Mouse (Mus musculus) spleen, adult 18-20 months (tissue): Measurements from ENCODE around the gene Zfp113.

Experiments
- DNase-seq, 2 experiments: peaks; one replicate each; pipeline ENCODE4 v3.0.0; 2022; ENCODE audit warnings: mixed read lengths in 2 of 2

Zfp113 gene

DNA sequence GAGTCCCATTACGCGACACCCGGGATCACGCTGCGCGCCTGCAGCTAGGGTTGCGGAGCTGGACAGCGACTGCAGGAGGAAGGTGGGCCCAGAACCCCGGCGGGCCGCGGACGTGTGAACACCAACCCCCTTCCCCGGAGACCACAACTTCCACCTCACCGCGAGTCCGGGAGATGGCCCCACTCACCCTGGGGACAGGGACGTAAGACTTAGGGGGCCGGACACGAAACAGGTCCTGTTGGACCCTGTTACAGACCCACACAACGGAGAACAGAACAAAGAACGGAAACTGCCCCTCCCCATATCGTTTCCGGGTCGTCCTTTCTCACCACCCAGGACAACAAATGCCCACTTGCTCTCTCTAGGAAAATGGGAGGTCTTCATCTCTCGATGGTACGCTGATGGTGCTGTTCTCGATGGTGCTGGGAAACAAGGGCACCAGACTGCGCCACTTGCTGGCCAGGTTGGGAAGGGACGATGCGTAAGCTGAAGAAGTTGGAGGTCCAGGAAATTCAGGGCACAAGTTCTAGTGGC is at the start of gene Zfp113:
TSS of gene Zfp113 (minus strand) at position 302 of the 534 bp plus-strand sequence.
- DNase-seq: peak; percentile 71 to 77

- DNase-seq: no peak
Observed at GRCm38 (mm10) chr5:138202086-138202485, 46.5 kb upstream of the Zfp113 start.

DNA sequence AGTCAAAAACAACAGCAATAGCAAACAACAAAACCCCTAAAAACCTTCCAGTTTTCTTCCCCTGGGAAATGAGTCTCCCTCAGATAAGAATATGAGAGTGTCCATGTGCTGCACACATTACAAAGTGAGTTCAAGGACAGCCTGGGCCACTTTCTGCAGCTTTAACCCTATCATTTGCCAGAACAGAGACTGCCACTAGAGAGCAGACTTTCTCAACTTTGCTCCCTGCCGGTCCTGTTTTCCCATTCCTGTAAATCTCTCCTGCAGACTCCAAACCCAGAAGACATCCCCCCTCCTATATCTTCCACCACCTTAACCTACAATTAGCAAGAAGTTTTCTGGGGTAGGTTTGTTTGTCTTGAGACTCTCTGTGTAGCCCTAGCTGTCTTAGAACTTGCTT is 44.0 kb upstream of the Zfp113 start:
- no peak for DNase-seq

GRCm38 (mm10) chr5:138195463-138195862 is 39.9 kb upstream of the Zfp113 start:
- DNase-seq: no peak

DNA sequence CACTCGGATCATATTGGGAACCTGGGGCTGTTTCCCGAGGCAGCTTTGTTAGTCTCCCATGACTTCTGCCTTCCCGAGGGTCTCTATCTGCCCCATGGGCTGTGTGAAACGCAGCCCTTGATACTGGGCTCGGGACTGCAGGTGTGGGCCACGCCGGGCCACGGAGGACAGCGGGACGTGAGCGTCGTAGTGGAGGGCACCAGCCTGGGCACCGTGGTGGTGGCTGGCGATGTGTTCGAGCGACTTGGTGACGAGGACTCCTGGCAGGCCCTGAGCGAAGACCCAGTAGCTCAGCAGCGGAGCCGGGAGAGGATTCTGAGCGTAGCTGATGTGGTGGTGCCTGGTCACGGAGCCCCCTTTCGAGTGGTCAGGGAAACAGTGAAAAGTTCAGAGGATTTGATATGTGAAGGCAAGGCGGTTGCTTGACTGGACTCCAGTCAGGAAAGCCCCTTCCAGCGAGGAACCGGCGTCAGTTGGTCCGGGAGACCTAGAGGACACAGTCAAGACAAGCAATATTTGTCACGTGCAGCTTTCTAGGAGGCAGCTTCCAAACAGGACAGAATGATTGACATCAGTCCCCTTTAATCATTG is 39.3 kb upstream of the Zfp113 start:
- peak in 1 of 2 experiments; percentile 30 for DNase-seq

DNA sequence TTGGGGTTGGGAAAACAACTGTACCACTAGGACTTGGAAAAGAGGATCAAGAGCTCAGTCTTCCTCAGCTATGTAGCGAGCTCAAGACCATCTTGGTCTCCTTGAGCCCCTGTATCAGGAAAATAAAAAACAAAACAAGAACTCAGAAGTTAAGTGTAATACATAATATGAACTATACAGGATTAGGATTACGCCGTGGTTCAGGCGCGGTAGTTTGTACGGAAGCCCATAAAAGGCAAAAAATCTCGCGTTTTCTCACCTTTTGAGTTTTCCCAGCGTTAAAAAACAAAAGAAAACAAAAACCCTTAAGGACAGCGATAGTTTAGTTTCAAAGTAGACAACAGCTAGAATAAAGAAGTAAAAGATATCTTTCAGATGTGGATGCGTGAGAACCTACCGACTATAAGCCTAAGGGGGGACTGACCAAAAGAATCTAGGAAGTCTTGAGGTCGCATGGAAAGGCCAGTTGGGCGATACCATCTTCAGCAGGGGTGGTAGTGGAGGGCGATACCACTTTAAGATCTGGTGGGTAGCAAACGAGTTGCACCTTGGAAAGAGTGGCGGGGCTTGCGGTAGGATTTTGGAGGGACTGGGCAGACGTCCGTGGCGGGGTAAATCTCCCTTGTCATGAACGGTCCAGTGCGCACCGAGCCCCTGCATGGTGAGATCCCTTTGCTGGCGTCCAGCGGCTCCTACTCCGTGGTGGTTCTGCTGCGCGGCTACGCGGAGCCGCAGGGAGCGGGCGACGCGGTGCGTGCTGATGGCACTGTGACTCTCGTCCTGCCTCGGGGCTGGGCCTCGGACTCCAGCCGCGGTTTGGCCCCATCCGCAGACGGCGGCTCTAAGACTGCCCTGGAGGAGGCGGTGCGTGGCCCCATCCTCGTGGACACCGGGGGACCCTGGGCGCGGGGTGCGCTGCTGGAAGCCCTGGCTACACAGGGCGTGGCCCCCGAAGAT is 38.5 kb upstream of the Zfp113 start, which contains the start of gene Mblac1:
TSS of gene Mblac1 (plus strand) at position 544 of the 957 bp plus-strand sequence.
- peak; percentile 56 to 76 for DNase-seq

DNA sequence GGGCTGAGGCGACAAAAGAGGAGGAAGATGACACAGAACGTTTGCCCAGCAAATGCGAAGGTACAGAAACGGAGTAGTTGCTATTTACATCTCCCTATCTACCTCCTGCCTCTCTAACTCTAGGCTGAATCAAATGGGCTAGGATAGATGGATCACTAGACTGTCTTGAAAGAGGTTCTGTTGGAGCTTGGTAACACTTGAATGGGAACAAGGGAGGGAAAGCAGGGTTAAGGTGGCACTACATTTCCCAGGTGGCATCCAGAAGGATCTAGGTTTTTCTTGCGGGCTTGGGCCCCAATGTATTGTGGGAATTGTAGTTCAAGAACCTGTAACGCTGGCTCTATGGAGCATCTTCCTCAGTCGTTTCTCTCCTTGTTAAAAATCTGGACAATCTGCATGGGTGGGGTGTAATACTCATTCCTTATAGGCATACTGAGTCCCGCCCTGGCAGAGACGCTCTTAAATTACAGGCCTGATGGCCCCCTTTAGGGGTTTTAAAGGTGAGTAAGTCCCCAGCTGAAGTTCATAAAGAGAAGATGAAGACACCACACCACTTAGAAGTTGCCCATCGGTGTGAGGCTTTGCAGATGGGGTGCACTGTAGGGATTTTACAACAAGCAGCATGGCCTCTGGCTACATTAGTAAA is 32.2 kb upstream of the Zfp113 start:
- DNase-seq: peak; percentile 22 to 57

DNA sequence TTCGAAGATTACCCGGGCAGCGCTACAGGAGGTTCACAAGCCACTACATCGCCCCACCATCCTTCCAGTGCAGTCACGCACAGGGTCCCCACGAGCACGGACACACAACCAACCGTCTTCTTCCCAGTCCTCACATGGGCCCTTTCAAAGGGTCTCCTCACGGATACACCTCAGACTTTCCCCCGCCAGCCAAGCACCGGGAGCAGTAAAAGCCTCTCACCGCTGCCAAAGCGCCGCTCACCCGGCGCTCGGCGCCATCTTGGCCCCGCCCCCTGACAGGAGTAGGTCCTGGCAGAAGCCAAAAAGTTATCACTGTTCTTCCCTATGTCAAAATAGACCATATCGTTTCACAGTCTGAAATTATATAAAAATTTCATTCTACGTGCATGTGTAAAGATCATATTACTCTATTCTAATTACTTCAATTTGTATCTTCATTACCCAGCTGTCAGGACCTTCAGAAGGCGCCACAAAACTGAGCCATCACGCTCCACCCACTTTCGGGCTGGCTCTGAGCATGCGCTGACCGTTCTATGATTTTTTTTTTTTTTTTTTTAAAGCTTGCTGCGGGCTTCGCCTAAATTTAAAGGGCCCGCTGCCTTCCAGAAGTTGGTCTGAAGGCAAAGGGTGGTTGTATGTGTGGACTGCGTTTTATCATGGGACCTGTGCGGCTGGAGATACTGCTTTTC is 31.6 kb upstream of the Zfp113 start, which contains the start of the genes Taf6 and Cnpy4:
TSS of gene Taf6 (minus strand) at position 502 of the 689 bp plus-strand sequence.
TSS of gene Cnpy4 (plus strand) at position 536 of the 689 bp plus-strand sequence.
- DNase-seq: peak; percentile 69 to 78

DNA sequence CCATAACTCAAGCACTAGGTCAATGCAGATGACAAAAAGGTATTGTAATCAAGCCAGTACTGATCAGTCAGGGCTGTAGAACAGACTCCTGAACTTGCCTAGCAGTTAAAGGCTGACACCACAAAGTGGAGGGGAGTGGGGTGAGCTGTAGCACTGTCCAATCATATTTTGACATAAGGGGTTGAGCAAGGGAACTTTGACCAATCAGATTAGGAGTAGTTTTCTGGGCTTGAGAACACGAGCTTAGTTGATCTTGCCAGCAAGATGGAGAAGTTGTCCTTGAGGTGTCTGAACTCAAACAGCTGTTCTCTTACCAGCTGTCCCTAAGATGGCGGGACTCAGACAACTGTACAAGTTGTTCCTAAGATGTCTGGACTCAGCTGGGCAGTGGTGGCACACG is 17.7 kb upstream of the Zfp113 start:
- DNase-seq: no peak

- DNase-seq: peak; percentile 88 to 89
Observed at GRCm38 (mm10) chr5:138171695-138172491, 16.3 kb upstream of the Zfp113 start, which contains the start of the genes Ap4m1 and Mcm7. Gene Ap4m1, plus strand, starts transcription at chr5:138172002. Gene Mcm7, minus strand, starts transcription at chr5:138172422.

- DNase-seq: peak; percentile 89 to 91
Observed at GRCm38 (mm10) chr5:138170936-138171561, 15.5 kb upstream of the Zfp113 start.

DNA sequence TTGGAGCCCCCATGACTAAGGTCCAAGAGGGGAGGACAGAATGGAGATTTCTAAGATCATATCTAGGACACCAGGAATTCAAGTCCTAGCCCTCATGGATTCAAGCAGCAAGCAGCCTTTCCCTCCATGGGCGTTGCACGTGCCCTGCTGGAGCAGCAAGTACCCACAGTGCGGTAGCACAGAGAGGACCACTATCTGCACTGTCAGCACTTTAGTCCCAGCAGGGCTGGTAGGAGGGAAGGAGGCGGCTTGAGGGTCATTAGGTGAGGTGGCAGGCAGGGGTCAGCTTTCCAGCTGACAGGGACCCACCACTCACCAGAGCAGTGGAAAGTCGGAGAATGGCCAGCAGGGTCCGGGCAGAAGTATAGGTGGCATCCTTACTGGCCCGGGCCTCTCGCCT is 10.1 kb upstream of the Zfp113 start:
- no peak for DNase-seq

DNA sequence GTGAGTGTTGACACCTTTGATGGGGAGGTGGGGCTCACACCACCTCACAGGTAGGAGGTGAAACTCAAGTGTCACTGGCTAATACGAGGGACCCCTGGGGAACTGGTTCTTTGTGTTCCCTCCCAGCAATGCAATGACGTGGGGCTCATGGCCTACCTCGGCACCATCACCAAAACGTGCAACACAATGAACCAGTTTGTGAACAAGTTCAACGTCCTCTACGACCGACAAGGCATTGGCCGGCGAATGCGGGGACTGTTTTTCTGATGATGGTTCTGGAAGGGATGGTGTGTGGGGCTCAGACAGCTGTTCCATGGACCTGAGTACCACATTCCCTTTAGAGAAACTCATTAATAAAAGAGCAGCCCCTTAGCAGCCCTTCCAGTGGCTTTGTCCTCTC is 8.1 kb upstream of the Zfp113 start:
- DNase-seq: no peak

DNA sequence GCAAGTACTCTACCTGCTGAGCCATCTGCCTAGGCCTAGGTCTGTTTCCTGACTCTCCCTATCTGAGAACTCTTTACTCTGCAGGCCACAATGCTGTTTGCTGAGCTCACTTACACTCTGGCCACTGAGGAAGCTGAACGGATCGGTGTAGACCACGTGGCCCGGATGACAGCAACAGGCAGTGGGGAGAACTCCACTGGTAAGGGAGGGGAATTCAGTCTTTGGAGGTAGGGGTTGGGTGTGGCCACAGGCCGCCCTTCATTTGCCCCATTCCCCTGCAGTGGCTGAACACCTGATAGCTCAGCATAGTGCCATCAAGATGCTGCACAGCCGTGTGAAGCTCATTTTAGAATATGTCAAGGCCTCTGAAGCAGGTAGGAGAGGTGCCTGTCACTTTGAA is 7.5 kb upstream of the Zfp113 start:
- no peak for DNase-seq

DNA sequence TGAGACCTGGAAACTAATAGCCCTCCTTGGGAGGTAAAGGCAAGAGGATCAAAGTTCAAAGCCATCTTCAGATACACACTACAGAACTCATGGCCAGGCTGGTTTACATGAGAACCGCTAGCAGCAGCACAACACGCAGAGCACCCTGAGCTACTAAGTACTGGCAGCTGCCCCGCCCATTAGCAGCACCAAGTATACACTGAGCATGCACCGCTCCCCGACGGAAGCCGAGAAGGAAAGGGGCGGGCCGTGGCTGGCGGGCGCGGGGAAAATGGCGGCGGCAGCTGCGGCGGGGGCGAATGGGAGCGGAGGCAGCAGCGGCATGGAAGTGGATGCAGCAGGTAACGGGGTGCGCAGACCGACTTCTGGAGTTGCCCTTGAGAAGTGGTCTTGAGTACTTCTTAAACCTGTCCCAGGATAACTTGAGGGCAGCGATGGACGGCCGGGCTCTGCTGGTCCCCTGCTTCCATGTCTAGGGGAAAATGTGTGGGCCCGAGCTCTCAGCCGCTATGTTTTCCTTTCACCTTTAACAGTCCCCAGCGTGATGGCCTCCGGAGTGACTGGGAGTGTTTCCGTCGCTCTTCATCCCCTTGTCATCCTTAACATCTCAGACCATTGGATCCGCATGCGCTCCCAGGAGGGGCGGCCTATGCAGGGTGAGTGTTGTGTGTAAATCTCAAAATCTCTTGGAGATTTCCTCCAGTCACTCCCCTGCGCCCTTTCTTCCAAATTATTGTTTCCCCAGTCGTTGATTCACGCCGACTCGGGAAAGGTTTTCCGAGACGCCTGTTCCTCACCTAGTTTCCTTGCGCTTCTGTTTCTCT is 5.5 kb upstream of the Zfp113 start, which contains the start of gene Cops6:
TSS of gene Cops6 (plus strand) at position 230 of the 824 bp plus-strand sequence.
- peak; percentile 86 to 93 for DNase-seq

DNA sequence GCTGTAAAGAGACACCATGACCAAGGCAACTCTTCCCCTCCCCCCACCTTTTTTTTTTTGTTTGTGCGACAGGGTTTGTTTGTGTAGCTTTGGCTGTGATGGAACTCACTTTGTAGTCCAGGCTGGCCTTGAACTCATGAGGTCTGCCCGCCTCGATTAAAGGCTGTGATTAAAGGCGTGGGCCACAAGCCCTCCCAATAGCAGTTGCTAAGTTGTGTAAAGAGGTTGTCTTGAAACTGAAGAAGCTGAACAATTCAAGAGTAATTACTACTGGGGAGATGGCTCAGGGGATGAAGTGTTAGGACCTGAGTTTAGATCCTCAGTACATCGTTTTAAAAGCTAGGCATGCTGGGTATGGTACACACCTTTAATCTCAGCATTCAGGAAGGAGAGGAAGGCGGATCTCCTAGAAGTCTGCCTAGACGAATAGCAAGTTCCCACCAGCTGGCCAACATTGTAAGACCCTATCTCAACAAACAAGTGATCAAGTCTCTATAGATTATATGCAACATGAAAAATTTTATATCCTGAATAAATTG is 4.7 kb upstream of the Zfp113 start:
- no peak for DNase-seq

- DNase-seq: no peak
Observed at GRCm38 (mm10) chr5:138154390-138154789, 1.2 kb downstream of the Zfp113 start.

DNA sequence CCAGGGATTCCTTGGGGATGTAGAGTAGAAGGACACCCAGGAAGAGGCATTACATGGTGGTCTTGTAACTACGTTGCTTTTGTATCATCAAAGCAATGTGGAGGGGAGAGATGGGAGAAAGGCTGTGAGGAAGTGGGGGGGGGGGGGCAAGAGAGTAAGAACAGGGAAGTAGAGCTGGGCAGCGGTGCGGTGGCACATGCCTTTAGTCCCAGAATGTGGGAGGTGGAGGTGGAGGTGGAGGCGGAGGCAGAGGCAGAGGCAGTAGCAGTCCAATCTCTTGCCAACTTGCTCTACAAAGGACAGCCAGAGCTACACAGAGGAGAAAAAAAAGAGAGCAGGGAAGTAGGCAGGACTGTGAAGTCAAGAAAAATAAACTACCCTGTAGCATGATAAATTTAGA is 17.0 kb downstream of the Zfp113 start:
- DNase-seq: no peak

DNA sequence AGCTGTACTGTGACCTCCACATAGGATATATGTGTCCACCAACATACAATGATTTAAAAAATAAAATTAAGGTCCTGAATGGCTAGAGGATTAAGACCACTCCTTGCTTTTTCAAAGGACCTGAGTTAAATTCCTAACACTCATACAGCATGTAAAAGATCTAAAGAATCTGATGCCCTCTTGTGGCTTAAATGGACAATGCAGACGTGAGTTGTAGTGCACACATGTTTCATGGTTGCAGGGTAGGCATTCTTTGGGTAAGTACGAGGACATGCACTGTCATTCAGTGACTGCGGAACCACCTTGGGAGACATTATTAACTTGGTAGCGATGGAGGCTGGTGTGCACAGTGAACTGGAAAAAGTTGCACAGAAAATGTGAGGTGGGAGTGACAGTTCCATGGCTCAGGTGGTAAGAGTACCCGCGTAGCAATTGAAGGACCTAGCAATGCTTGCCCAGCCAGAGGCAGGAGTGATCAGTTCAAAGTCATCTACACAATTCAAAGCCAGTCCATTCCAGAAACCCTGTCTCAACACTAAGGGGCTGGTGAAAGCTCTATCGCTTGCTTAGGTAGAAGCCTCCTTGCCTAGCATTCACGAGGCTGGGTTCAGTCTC is 17.5 kb downstream of the Zfp113 start:
- peak in 1 of 2 experiments; percentile 20 for DNase-seq
